Mouse (Mus musculus): ENCODE measurements around the gene Bmp7.

The Bmp7 gene

GRCm38 (mm10) chr2:172940003-172940798 lies at the start of gene Bmp7:
Bmp7 (minus strand) TSS chr2:172940321.
- DNase-seq (ENCODE audit: low read depth, low spot score), result peak; percentile 34

- DNase-seq (ENCODE audit: low read depth, low spot score), result no peak
Measured at GRCm38 (mm10) chr2:172982776-172983561, 42.8 kb upstream of the Bmp7 start.

GRCm38 (mm10) chr2:172979666-172980345 lies 39.7 kb upstream of the Bmp7 start:
- no peak for DNase-seq (ENCODE audit: low read depth, low spot score)

- no peak for DNase-seq (ENCODE audit: low read depth, low spot score)
Measured at GRCm38 (mm10) chr2:172978131-172978633, 38.1 kb upstream of the Bmp7 start.

GRCm38 (mm10) chr2:172977409-172978130 lies 37.4 kb upstream of the Bmp7 start, which contains the start of gene Spo11:
Spo11 (plus strand) TSS chr2:172977700.
- DNase-seq (ENCODE audit: low read depth, low spot score), result no peak

GRCm38 (mm10) chr2:172976661-172977238 lies 36.6 kb upstream of the Bmp7 start:
- DNase-seq (ENCODE audit: low read depth, low spot score), result no peak

DNA sequence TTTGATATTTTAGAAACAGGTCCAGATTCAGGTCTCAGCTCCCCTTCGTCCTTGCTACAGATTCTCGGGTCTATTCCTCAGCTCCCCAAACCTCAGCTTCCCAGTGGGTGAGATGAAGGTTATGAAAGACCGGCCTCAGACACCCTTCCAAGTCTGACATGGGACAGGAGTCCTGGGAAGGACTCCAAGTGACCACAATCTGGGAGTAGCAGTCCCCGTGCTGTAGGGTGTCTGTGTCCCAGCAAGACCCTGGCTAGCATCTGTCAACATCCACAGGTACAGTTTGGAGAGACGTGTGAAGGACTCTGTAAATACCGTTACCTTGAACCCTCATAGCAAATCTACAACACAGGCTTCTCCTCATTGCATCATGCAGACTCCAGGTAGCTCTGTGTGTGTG lies 35.0 kb upstream of the Bmp7 start:
- no peak for DNase-seq (ENCODE audit: low read depth, low spot score)

GRCm38 (mm10) chr2:172974701-172975100 lies 34.6 kb upstream of the Bmp7 start:
- DNase-seq (ENCODE audit: low read depth, low spot score), result peak; percentile 38

DNA sequence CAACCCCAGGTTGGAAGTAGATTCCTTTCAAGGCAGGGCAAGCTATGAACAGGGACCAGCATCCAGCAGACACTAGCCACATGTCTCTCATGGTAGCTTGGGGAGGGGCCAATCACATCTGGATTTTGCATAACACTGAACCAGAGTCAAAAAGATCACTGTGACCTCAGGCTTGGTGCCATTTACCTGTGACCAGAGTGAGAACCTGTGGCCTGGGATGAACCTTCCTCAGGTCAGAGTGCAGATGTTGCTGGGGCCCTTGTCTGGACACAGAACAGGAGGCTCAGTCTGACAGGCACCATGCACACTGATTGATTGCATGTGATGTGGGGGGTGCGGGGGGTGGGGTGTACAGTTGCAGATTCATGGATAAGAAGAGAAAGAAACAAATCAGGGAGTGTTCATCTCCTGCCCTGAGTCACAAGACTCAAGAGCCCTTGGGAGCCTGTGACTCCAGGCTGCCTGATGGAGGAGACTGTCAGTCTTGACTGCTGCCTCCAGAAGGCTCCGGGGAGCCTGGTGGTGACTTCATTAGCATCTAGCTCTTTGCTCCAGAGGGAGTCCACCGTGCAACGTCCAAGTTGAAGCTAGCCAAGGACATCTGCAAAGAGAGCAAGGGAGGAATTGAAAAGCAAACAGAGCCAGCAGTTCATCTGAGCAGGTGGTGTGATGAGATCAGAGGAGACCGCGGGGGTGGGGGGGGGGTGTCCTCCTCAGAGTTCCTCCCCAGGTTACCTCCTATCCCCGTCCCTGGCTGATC lies 33.9 kb upstream of the Bmp7 start:
- DNase-seq (ENCODE audit: low read depth, low spot score), result peak; percentile 67

DNA sequence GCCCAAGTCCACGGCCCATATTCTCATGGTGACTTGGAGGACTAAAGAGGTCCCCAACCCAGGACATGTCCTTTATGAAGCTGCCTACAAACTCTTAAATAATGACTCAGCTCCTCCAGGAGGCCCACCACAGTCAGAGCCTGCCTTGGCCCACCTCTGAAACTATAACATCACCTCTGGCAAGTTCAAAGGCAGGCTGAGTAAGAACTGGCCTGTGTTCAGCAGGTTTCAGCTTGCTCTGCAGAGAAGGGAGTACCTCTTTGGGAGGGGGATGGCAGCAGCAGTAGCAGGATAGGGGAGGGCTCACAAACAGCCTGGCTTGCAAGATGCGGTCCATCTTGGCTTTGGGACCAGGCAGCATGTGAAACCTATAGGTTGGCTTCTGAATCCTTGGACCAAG lies 31.7 kb upstream of the Bmp7 start:
- no peak for DNase-seq (ENCODE audit: low read depth, low spot score)

DNA sequence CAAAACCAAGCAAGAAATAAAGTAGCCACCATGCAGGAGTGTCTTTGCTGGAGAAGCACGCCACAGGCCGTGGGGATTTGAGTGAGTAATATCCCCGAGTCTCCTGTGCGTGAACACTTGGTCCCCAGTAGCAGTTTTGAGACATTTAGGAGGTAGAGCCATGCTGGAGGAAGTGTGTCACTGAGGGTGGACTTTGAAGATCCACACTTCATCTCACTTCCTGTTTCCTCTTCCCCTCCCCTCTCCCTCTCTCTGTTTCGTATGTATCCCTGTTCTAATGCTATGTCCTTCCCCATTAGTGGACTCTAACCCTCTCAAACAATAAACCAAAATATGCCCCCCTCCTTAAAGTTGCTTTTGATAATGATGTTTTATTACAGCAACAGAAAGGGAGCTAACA lies 26.4 kb upstream of the Bmp7 start:
- DNase-seq (ENCODE audit: low read depth, low spot score), result no peak

GRCm38 (mm10) chr2:172965249-172965648 lies 25.1 kb upstream of the Bmp7 start:
- DNase-seq (ENCODE audit: low read depth, low spot score), result no peak

GRCm38 (mm10) chr2:172961211-172961610 lies 21.1 kb upstream of the Bmp7 start:
- DNase-seq (ENCODE audit: low read depth, low spot score), result no peak

- no peak for DNase-seq (ENCODE audit: low read depth, low spot score)
Measured at GRCm38 (mm10) chr2:172960350-172960749, 20.2 kb upstream of the Bmp7 start.

DNA sequence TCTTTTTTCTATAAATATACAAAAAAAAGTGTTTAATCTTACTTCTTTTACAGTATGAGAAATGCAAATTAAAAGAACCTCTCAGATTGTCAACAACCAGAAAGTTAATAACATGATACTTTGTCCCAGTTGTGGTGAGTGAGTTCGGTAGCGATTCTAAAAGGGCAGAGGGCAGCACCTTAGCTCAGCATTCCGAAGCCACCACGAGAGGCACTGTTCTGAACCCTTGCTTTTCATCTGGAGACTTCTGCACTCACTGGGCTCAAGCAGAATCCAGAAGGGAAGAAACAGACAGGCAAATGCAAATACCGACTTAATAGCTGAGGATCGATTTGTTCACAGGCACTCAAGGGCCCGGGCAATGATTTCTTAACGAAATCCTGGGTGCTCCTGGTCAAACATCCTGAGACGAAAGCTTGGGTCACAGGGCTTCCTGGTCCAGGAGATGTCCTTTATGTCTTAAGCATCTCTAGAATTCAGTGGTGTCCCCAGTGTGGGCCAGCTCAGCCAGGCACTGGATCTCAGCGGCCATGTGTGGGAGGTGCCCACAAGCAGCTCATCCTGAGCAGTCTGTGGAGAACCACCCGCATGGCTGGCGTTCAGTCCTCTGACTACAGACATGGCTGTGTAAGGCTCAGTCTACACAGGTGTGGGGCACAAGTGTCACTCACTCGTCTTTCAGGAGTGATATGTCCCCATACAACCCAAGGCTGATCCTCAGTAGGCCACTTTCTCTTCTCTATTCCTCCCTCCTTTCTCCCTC lies 19.1 kb upstream of the Bmp7 start:
- no peak for DNase-seq (ENCODE audit: low read depth, low spot score)

- no peak for DNase-seq (ENCODE audit: low read depth, low spot score)
Measured at GRCm38 (mm10) chr2:172958579-172958978, 18.5 kb upstream of the Bmp7 start.

- DNase-seq (ENCODE audit: low read depth, low spot score), result no peak
Measured at GRCm38 (mm10) chr2:172951976-172952375, 11.9 kb upstream of the Bmp7 start.

- no peak for DNase-seq (ENCODE audit: low read depth, low spot score)
Measured at GRCm38 (mm10) chr2:172950722-172951121, 10.6 kb upstream of the Bmp7 start.

GRCm38 (mm10) chr2:172950119-172950676 lies 10.1 kb upstream of the Bmp7 start:
- DNase-seq (ENCODE audit: low read depth, low spot score), result no peak

Data from skeletal muscle tissue, adult 2 months (tissue).